Mouse (Mus musculus): ENCODE measurements at regions not wholly inside any gene's neighbourhood (a gene's known extent, or its start where the extent isn't known, plus 50 kb on each side); places are given as distances from the start of the nearest gene placed in this dataset.

DNA sequence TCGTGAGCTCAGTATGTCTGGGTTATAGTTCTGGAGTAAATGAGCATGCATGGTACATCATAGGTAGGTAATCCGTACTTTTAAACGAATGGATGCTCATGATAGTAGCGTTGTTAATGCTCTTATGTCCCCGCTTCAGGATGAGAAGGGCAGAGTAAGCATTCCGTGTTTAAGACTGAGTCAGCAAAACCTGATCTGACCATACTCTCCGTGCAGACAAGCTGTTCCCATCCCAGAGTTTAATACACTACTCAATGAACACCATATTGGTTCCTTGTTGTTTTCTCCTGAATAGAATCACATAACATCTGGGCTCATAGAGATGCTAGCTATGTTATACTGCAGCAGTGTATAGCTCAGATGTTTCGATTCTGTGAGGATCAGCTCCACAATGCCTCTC is 606.7 kb downstream of the Tmem182 start:
- no peak for DNase-seq

- DNase-seq, result no peak
Measured at GRCm38 (mm10) chr1:41420489-41421327, 615.3 kb downstream of the Tmem182 start.

- no peak for DNase-seq
Measured at GRCm38 (mm10) chr1:41427853-41428252, 622.5 kb downstream of the Tmem182 start.

DNA sequence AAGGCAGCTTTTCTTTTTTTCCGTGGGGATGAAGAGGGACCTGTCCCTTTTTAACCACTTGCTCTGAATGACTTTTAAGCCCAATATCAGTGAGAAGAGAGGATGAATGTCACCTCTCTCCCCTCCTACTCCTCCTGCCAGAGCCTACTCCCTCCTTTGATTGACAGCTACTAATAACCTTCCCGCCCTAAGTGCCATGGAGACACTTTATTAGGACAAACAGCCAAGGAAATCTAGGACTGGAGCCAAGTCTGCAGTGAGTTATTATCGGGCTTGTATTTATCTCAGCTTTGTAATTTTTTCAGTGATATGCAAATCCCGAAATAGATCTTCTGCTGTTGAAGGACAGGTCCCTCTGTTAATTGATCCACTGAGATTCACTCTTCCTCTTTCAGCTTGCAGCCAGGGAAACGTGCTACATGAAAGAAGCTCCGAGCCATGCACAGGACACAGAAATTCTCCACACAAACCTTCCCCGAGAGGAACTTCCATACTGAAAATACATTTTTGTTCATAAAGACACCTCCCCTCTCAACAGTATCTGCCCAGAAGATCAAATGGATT is 625.8 kb downstream of the Tmem182 start:
- DNase-seq, result no peak

DNA sequence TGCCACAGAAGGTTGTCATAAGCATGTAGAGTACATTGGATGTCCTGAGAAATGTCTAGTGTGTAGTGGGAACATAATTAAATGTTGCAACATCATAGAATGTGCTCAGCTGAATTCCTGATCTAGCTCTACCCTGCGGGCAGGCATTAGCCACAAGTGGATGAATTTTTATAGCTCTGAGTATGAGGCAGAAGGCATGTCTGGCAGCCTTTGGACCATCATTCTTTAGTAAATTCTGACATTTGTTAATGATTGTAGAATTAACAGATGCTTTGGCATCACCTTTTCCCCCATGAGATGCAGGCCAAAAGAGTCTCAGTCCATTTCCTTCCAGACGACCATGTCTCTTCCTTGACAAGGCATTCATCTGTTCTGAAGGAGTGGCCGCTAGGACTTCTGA is 630.0 kb downstream of the Tmem182 start:
- no peak for DNase-seq

DNA sequence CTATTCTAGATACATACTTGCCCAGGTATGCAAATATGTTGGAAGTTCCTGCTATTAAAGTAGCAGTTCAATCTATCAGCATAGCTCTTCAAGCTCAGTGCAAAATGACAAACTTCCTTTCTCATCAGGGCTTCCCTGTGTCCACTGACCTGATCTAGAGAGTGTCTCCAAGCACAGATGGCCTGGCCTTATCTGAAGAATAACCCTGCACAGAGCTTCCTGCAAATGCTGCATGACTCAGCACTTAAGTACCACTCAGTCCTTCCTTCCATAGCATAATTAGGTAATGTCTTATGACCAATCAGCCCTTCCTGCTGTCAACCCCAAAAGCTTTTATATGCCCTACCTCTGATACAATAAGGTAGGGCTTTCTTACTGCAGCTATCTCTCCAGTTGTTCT is 644.6 kb downstream of the Tmem182 start:
- no peak for DNase-seq

Measured in gastrocnemius, postnatal 10 days (tissue).